Mouse (Mus musculus) midbrain, embryonic 14.5 days (tissue): ENCODE data around the gene Mfsd4a. TPM values are rescaled to one million over a fixed set of nuclear protein-coding genes. Genes with fewer than 3 reads are reported as not detected.

Source experiments
- ATAC-seq: fragments of 200-750 bp; cut with Nextera tagmentation; 2 replicates; pipeline ENCODE4 v1.8.0; 2017; ENCODE audit warnings: moderate number of reproducible peaks, moderate library complexity; ENCODE audit not compliant: low FRiP score, low TSS enrichment
- DNase-seq: peaks from one replicate; pipeline ENCODE4 v3.0.0-alpha.2; 2015
- H3K27ac ChIP-seq: fragments of 300-500 bp; sonication (generic); replicated peaks from 2 replicates; pipeline ENCODE4 v1.5.1; 2014; ENCODE audit warnings: mild to moderate bottlenecking, low read depth, low read length, moderate library complexity
- H3K27me3 ChIP-seq: fragments of 300-500 bp; sonication (generic); 2 replicates; pipeline ENCODE4 v1.6.1; 2014; ENCODE audit warnings: low read length, control low read depth, mixed read lengths; ENCODE audit not compliant: control insufficient read depth, insufficient read depth
- H3K36me3 ChIP-seq: fragments of 300-500 bp; sonication (generic); 2 replicates; pipeline ENCODE4 v1.6.1; 2014; ENCODE audit warnings: low read length, control low read depth; ENCODE audit not compliant: control insufficient read depth, insufficient read depth
- H3K4me1 ChIP-seq: fragments of 300-500 bp; sonication (generic); 2 replicates; pipeline ENCODE4 v1.6.1; 2014; ENCODE audit warnings: mild to moderate bottlenecking, antibody characterized with exemption, low read length, control low read depth; ENCODE audit not compliant: control insufficient read depth, insufficient read depth
- H3K4me2 ChIP-seq: fragments of 300-500 bp; sonication (generic); 2 replicates; pipeline ENCODE4 v1.6.1; 2014; ENCODE audit warnings: mild to moderate bottlenecking, low read length, moderate library complexity
- H3K4me3 ChIP-seq: fragments of 300-500 bp; sonication (generic); replicated peaks from 2 replicates; pipeline ENCODE4 v1.5.1; 2014; ENCODE audit warnings: low read depth, low read length
- H3K9ac ChIP-seq: fragments of 300-500 bp; sonication (generic); replicated peaks from 2 replicates; pipeline ENCODE4 v1.6.1; 2014; ENCODE audit warnings: mild to moderate bottlenecking, low read length, moderate library complexity
- H3K9me3 ChIP-seq: fragments of 300-500 bp; sonication (generic); 2 replicates; pipeline ENCODE4 v1.6.1; 2016; ENCODE audit warnings: low read length, control low read depth, mixed read lengths; ENCODE audit not compliant: control insufficient read depth
- WGBS: fragments of 180-500 bp; shearing (Covaris S2); extraction: QIAGEN DNeasy Blood & Tissue Kit; methylation state at CpG from one replicate; pipeline ENCODE4 v1.1.7; 2014; 5-methylcytosine and 5-hydroxymethylcytosine counted together
- polyA plus RNA-seq: library from polyadenylated mRNA; unstranded; fragments of >200 nt; fragmentation: Nextera tagmentation; extraction: Ambion mirVana; gene quantifications from 2 replicates; pipeline ENCODE4 v1.2.1, GENCODE M21; 2014

Mfsd4a gene
- polyA plus RNA-seq, 1 experiment from 2014 or later, result 10.2 TPM

- Histone ChIP-seq H3K4me2 (no peak overlapping the region), H3K27me3 (no peaks in the 10 kb centered on the region), H3K36me3 (no peaks in the 10 kb centered on the region), H3K9me3 (no peaks in the 10 kb centered on the region), H3K9ac (no peak overlapping the region), H3K27ac (no peak overlapping the region), H3K4me1 (no peaks in the 10 kb centered on the region), H3K4me3 (no peak overlapping the region)
- DNase-seq, result no peak
- 78% methylated on average over 9 of the region's 9 CpGs for WGBS
- ATAC-seq, result no peak
Observed at GRCm38 (mm10) chr1:132040201-132040621, 27.7 kb downstream of the Mfsd4a start.

- ATAC-seq (no peak), DNase-seq (no peak)
- H3K4me3 ChIP-seq, result no peak overlapping the region
- no peak overlapping the region for H3K4me2 ChIP-seq
- 89% methylated on average over 5 of the region's 5 CpGs for WGBS
- H3K27me3 ChIP-seq, result no peaks in the 10 kb centered on the region
- H3K36me3 ChIP-seq, result peaks cover 2% of the 10 kb centered on the region
- H3K4me1 ChIP-seq, result no peaks in the 10 kb centered on the region
- H3K9ac ChIP-seq, result no peak overlapping the region
- H3K9me3 ChIP-seq, result no peaks in the 10 kb centered on the region
- no peak overlapping the region for H3K27ac ChIP-seq
Observed at GRCm38 (mm10) chr1:132038753-132039152, 29.1 kb downstream of the Mfsd4a start.

- Histone ChIP-seq H3K9me3 (no peaks in the 10 kb centered on the region), H3K4me2 (no peak overlapping the region), H3K27me3 (no peaks in the 10 kb centered on the region), H3K4me3 (no peak overlapping the region), H3K27ac (no peak overlapping the region), H3K36me3 (peaks cover 8% of the 10 kb centered on the region), H3K4me1 (no peaks in the 10 kb centered on the region), H3K9ac (no peak overlapping the region)
- no peak for ATAC-seq
- no peak for DNase-seq
- WGBS, result 76% methylated on average over 3 of the region's 3 CpGs
Observed at GRCm38 (mm10) chr1:132037746-132038145, 30.1 kb downstream of the Mfsd4a start.

- no peak overlapping the region for H3K27ac ChIP-seq
- no peaks in the 10 kb centered on the region for H3K9me3 ChIP-seq
- H3K4me2 ChIP-seq, result no peak overlapping the region
- ATAC-seq (no peak), DNase-seq (no peak)
- no peak overlapping the region for H3K4me3 ChIP-seq
- H3K27me3 ChIP-seq, result no peaks in the 10 kb centered on the region
- no peak overlapping the region for H3K9ac ChIP-seq
- 94% methylated on average over 7 of the region's 7 CpGs for WGBS
- no peaks in the 10 kb centered on the region for H3K4me1 ChIP-seq
- H3K36me3 ChIP-seq, result peaks cover 42% of the 10 kb centered on the region
Observed at GRCm38 (mm10) chr1:132032172-132032571, 35.7 kb downstream of the Mfsd4a start.

GRCm38 (mm10) chr1:132030574-132030973 is 37.3 kb downstream of the Mfsd4a start:
- peaks cover 56% of the 10 kb centered on the region for H3K36me3 ChIP-seq
- H3K4me3 ChIP-seq, result no peak overlapping the region
- DNase-seq (no peak), ATAC-seq (no peak)
- H3K9ac ChIP-seq, result no peak overlapping the region
- H3K27ac ChIP-seq, result no peak overlapping the region
- WGBS, result 61% methylated on average over 2 of the region's 2 CpGs
- H3K4me1 ChIP-seq, result no peaks in the 10 kb centered on the region
- no peaks in the 10 kb centered on the region for H3K27me3 ChIP-seq
- no peaks in the 10 kb centered on the region for H3K9me3 ChIP-seq
- no peak overlapping the region for H3K4me2 ChIP-seq

- Histone ChIP-seq H3K4me2 (no peak overlapping the region), H3K4me1 (no peaks in the 10 kb centered on the region), H3K27ac (no peak overlapping the region), H3K9ac (no peak overlapping the region), H3K27me3 (no peaks in the 10 kb centered on the region), H3K36me3 (peaks cover 70% of the 10 kb centered on the region), H3K4me3 (no peak overlapping the region), H3K9me3 (no peaks in the 10 kb centered on the region)
- 91% methylated on average over 9 of the region's 9 CpGs for WGBS
- ATAC-seq (no peak), DNase-seq (no peak)
Observed at GRCm38 (mm10) chr1:132028413-132028812, 39.4 kb downstream of the Mfsd4a start.

- no peaks in the 10 kb centered on the region for H3K9me3 ChIP-seq
- H3K27ac ChIP-seq, result no peak overlapping the region
- H3K36me3 ChIP-seq, result peaks cover 75% of the 10 kb centered on the region
- WGBS, result 96% methylated on average over 5 of the region's 5 CpGs
- ATAC-seq, result no peak
- no peaks in the 10 kb centered on the region for H3K4me1 ChIP-seq
- no peak overlapping the region for H3K4me3 ChIP-seq
- no peak overlapping the region for H3K4me2 ChIP-seq
- DNase-seq, result no peak
- no peaks in the 10 kb centered on the region for H3K27me3 ChIP-seq
- no peak overlapping the region for H3K9ac ChIP-seq
Observed at GRCm38 (mm10) chr1:132027978-132028377, 39.9 kb downstream of the Mfsd4a start.

GRCm38 (mm10) chr1:132026925-132027646 is 40.8 kb downstream of the Mfsd4a start:
- Histone ChIP-seq H3K27ac (no peak overlapping the region), H3K36me3 (peaks cover 74% of the 10 kb centered on the region), H3K4me1 (no peaks in the 10 kb centered on the region), H3K4me2 (no peak overlapping the region), H3K4me3 (no peak overlapping the region), H3K9ac (no peak overlapping the region), H3K9me3 (no peaks in the 10 kb centered on the region), H3K27me3 (no peaks in the 10 kb centered on the region)
- 96% methylated on average over 11 of the region's 11 CpGs for WGBS
- no peak for ATAC-seq
- no peak for DNase-seq

- WGBS, result 92% methylated on average over 3 of the region's 3 CpGs
- no peak for ATAC-seq
- Histone ChIP-seq H3K9me3 (no peaks in the 10 kb centered on the region), H3K4me1 (no peaks in the 10 kb centered on the region), H3K4me3 (no peak overlapping the region), H3K36me3 (peaks cover 88% of the 10 kb centered on the region), H3K4me2 (no peak overlapping the region), H3K27ac (no peak overlapping the region), H3K9ac (no peak overlapping the region), H3K27me3 (no peaks in the 10 kb centered on the region)
- DNase-seq, result no peak
Observed at GRCm38 (mm10) chr1:132022107-132022506, 45.8 kb downstream of the Mfsd4a start.
